Comparison of ENCODE assay signal across 26 mouse cellular contexts in the genomic region with DNA sequence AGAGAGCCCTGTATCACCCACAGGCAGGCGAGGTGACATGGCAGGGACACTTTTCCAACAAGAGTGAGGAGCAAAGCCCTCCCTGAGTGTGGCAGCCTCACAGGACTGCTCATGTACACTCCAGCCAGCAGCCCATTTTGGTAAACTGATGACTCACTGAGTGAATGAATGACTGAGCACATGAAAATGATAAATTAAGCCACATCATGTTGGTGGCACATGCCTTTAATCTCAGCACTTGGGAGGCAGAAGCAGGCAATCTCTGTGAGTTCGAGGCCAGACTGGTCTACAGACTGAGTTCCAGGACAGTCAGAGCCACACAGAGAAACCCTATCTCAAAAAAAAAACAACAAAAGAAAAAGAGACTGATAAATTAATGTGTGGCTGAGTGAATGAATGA. TPM values are rescaled to one million over a fixed set of nuclear protein-coding genes. Genes with fewer than 3 reads are reported as not detected.
DNase-seq lines count a peak whose midpoint lies in the region; ATAC-seq and TF ChIP-seq lines count a peak whose summit lies in the region.
"Had no signal": no experiment of that assay in that cellular context is flagged by ENCODE, and none has a peak within 500 bp of the region (broad histone marks: within the 10 kb centered on the region; RNA-seq: fewer than 3 reads in every experiment).

No protein-coding gene starts in this region.

- no peak overlapping the region for H3K9ac ChIP-seq in heart, adult 2 months (ENCODE audit: low read depth, low read length)
- H3K9ac ChIP-seq in heart, postnatal 0 days (replicated peaks; ENCODE audit: low read depth, low read length), result no peak overlapping the region
- H3K9ac ChIP-seq in kidney, postnatal 0 days (ENCODE audit: low read depth, low read length), result no peak overlapping the region
- H3K9ac ChIP-seq: embryonic facial prominence, embryonic 15.5 days; forebrain, postnatal 0 days; hindbrain, embryonic 14.5 days; limb, embryonic 15.5 days had no signal

- no peaks in the 10 kb centered on the region for H3K36me3 ChIP-seq in heart, adult 2 months (ENCODE audit: control insufficient read depth, insufficient read depth, low read length)
- no peaks in the 10 kb centered on the region for H3K36me3 ChIP-seq in heart, postnatal 0 days (replicated peaks; ENCODE audit: control insufficient read depth, insufficient read depth, low read length)
- no peaks in the 10 kb centered on the region for H3K36me3 ChIP-seq in kidney, postnatal 0 days (ENCODE audit: insufficient read depth, low read length)
- H3K36me3 ChIP-seq: embryonic facial prominence, embryonic 15.5 days; limb, embryonic 15.5 days; midbrain, embryonic 10.5 days had no signal

- TF ChIP-seq EP300 in heart, adult 2 months (IDR thresholded peaks at IDR 0.05; ENCODE audit: insufficient read depth, low read depth, low read length), result no peak
- no peak for TF ChIP-seq EP300 in heart, postnatal 0 days (IDR thresholded peaks at IDR 0.05; ENCODE audit: low read depth)

- intact Hi-C loops in heart, adult 2 months (cut with DNase I), result no loop called here
- intact Hi-C loops in heart, postnatal 25 days (cut with DNase I), result no loop called here

- H3K9me3 ChIP-seq in heart, postnatal 0 days (replicated peaks; ENCODE audit: control insufficient read depth, low read length), result no peaks in the 10 kb centered on the region
- no peaks in the 10 kb centered on the region; the same call in 1 of the 2 replicates for H3K9me3 ChIP-seq in kidney, postnatal 0 days (replicated peaks; ENCODE audit: low read length)
- H3K9me3 ChIP-seq: embryonic facial prominence, embryonic 15.5 days; limb, embryonic 15.5 days had no signal

- no peak overlapping the region for H3K4me3 ChIP-seq in heart, adult 2 months
- no peak overlapping the region for H3K4me3 ChIP-seq in heart, postnatal 0 days (ENCODE audit: low read depth, low read length)
- H3K4me3 ChIP-seq in kidney, postnatal 0 days (replicated peaks; ENCODE audit: low read depth, low read length), result no peak overlapping the region
- no peak overlapping the region for H3K4me3 ChIP-seq in brown adipose tissue, adult 24 weeks (ENCODE audit: insufficient read depth, low read depth, low read length)
- H3K4me3 ChIP-seq: embryonic facial prominence, embryonic 15.5 days; limb, embryonic 15.5 days; midbrain, embryonic 10.5 days had no signal

- H3K79me2 ChIP-seq in heart, adult 2 months (replicated peaks; ENCODE audit: control insufficient read depth, insufficient read depth, low read length), result no peaks in the 10 kb centered on the region

- H3K4me1 ChIP-seq in heart, adult 2 months (ENCODE audit: control insufficient read depth, insufficient read depth, low read length), result peaks cover 8% of the 10 kb centered on the region
- H3K4me1 ChIP-seq in heart, postnatal 0 days (ENCODE audit: control insufficient read depth, insufficient read depth), result 0 out of 2 replicates have a peak, but pooled peaks cover 3% of the 10 kb centered on the region
- no peaks in the 10 kb centered on the region for H3K4me1 ChIP-seq in kidney, postnatal 0 days (replicated peaks; ENCODE audit: insufficient read depth, low read length)
- H3K4me1 ChIP-seq in brown adipose tissue, adult 24 weeks (ENCODE audit: control insufficient read depth, insufficient read depth, insufficient read length, low read length), result no peaks in the 10 kb centered on the region; the same call in 1 of the 2 replicates
- H3K4me1 ChIP-seq: embryonic facial prominence, embryonic 15.5 days had no signal

- TF ChIP-seq POLR2A in heart, adult 2 months (IDR thresholded peaks at IDR 0.05; ENCODE audit: insufficient read depth, low read depth, low read length), result no peak

- H3K27ac ChIP-seq in heart, adult 2 months, result peak overlapping the region; percentile 85
- peak overlapping the region; percentile 67 for H3K27ac ChIP-seq in heart, postnatal 0 days (ENCODE audit: low read depth)
- peak overlapping the region; percentile 79 for H3K27ac ChIP-seq in kidney, postnatal 0 days
- H3K27ac ChIP-seq in brown adipose tissue, adult 24 weeks (replicated peaks; ENCODE audit: low read depth, low read length), result peak overlapping the region; percentile 75
- H3K27ac ChIP-seq: embryonic facial prominence, embryonic 15.5 days; hindbrain, embryonic 14.5 days; limb, embryonic 15.5 days; macrophage; midbrain, embryonic 10.5 days had no signal

- H3K27me3 ChIP-seq in heart, adult 2 months (ENCODE audit: control insufficient read depth, insufficient read depth, low read length), result no peaks in the 10 kb centered on the region
- H3K27me3 ChIP-seq in heart, postnatal 0 days (ENCODE audit: control insufficient read depth, insufficient read depth, low read length), result no peaks in the 10 kb centered on the region
- H3K27me3 ChIP-seq in kidney, postnatal 0 days (ENCODE audit: insufficient read depth, low read length), result no peaks in the 10 kb centered on the region
- H3K27me3 ChIP-seq: embryonic facial prominence, embryonic 15.5 days; limb, embryonic 15.5 days had no signal

- ATAC-seq in heart, postnatal 0 days (ENCODE audit: insufficient read depth, low read depth), result no peak
- ATAC-seq in kidney, postnatal 0 days (replicated peaks; ENCODE audit: low FRiP score, low read depth), result no peak
- ATAC-seq: CD4-positive, CD25-positive, alpha-beta regulatory T cell, adult 4 months; forebrain, postnatal 0 days had no signal

- H3K4me2 ChIP-seq in heart, postnatal 0 days (ENCODE audit: low read depth, low read length), result no peak overlapping the region
- no peak overlapping the region for H3K4me2 ChIP-seq in kidney, postnatal 0 days (ENCODE audit: low read length)
- H3K4me2 ChIP-seq: embryonic facial prominence, embryonic 15.5 days; hindbrain, embryonic 14.5 days; limb, embryonic 15.5 days had no signal

- no peak for TF ChIP-seq CTCF in heart, adult 2 months (IDR thresholded peaks at IDR 0.05)
- TF ChIP-seq CTCF in heart, postnatal 0 days (IDR thresholded peaks at IDR 0.05; ENCODE audit: low read depth), result no peak
- no peak for TF ChIP-seq CTCF in kidney, postnatal 0 days (IDR thresholded peaks at IDR 0.05; ENCODE audit: low read depth)

- no peak for DNase-seq in heart, adult 2 months
- no peak for DNase-seq in heart, postnatal 25 days (ENCODE audit: low spot score)
- no peak for DNase-seq in heart, postnatal 0 days (ENCODE audit: low spot score)
- no peak for DNase-seq in heart, adult 8-10 months (ENCODE audit: low spot score)
- no peak for DNase-seq in kidney, postnatal 0 days (ENCODE audit: low spot score)
- no peak for DNase-seq in kidney, adult 11 months
- no peak for DNase-seq in yolk sac, embryonic 10.5 days (ENCODE audit: low spot score)
- DNase-seq: cerebellum, adult 11-12 months; cerebellum, postnatal 14 days; forebrain, postnatal 0 days; layer of hippocampus, postnatal 36 days; right cerebral cortex, postnatal 14 days; spleen, adult 18-20 months; thymus, postnatal 36 days had no signal

- WGBS in heart, adult 2 months, result 39% methylated on average over 2 of the region's 2 CpGs
- 43% methylated on average over 2 of the region's 2 CpGs for WGBS in heart, postnatal 0 days
- 86% methylated on average over 2 of the region's 2 CpGs for WGBS in kidney, postnatal 0 days

RNA-seq across cellular contexts. Expression of a gene that starts 5.1 kb away (rescaled TPM):
- total RNA-seq in heart, adult 2 months (2021), result 10 to 100 TPM; 25.9 to 33.8 TPM
- polyA plus RNA-seq in heart, adult 2 months (2012; rRNA removed), result 87.9 and 92.7 TPM in 2 replicates
- total RNA-seq in heart, postnatal 25 days (2021), result 10 to 100 TPM; 34.9 to 36.9 TPM
- 38.5 and 65.3 TPM in 2 replicates for total RNA-seq in heart, postnatal 0 days (2014; rRNA removed; ENCODE audit: low replicate concordance)
- polyA plus RNA-seq in heart, postnatal 0 days (2015; fragmentation: Nextera tagmentation; extraction: Ambion mirVana), result 19.1 and 22.7 TPM in 2 replicates
- 10 to 100 TPM; 27.3 to 35.7 (median 30.7) TPM for total RNA-seq in heart, adult 8-10 months (2022)
- polyA plus RNA-seq in kidney, postnatal 0 days (2015; fragmentation: Nextera tagmentation; extraction: Ambion mirVana), result 28.3 and 28.7 TPM in 2 replicates
- polyA plus RNA-seq in brown adipose tissue, adult 24 weeks (2012; ENCODE audit: insufficient read depth, insufficient read length, missing spikeins), result 6.9 and 9.5 TPM in 2 replicates

RNA-seq across cellular contexts. Expression of a gene that starts 22.2 kb away (rescaled TPM):
- total RNA-seq in heart, adult 2 months (2021), result not detected
- polyA plus RNA-seq in heart, adult 2 months (2012; rRNA removed), result 0.41 and 2.4 TPM in 2 replicates
- total RNA-seq in heart, postnatal 25 days (2021), result not detected
- not detected in 2 replicates for total RNA-seq in heart, postnatal 0 days (2014; rRNA removed; ENCODE audit: low replicate concordance)
- polyA plus RNA-seq in heart, postnatal 0 days (2015; fragmentation: Nextera tagmentation; extraction: Ambion mirVana), result 0.55 and 0.69 TPM in 2 replicates
- total RNA-seq in heart, adult 8-10 months (2022), result under 1 TPM in 1 of 4 experiments, not detected in 3; 0.38 TPM
- polyA plus RNA-seq in kidney, postnatal 0 days (2015; fragmentation: Nextera tagmentation; extraction: Ambion mirVana), result 5.6 and 6.1 TPM in 2 replicates
- 54.2 and 167 TPM in 2 replicates for polyA plus RNA-seq in brown adipose tissue, adult 24 weeks (2012; ENCODE audit: insufficient read depth, insufficient read length, missing spikeins)
- total RNA-seq: ES-E14; forebrain, postnatal 0 days; layer of hippocampus, postnatal 36 days; left cerebral cortex, postnatal 36 days; midbrain, postnatal 0 days; neutrophil, adult 5-6 weeks had no signal
- polyA plus RNA-seq: brain, embryonic 14.5 days; CD4-positive, CD25-positive, alpha-beta regulatory T cell, adult 4 months; macrophage had no signal

RNA-seq across cellular contexts. Expression of a gene that starts 59.0 kb away (rescaled TPM):
- 10 to 100 TPM; 57.3 to 62.9 TPM for total RNA-seq in heart, adult 2 months (2021)
- polyA plus RNA-seq in heart, adult 2 months (2012; rRNA removed), result 45.3 and 52.7 TPM in 2 replicates
- 10 to 100 TPM; 52.5 to 58.0 TPM for total RNA-seq in heart, postnatal 25 days (2021)
- total RNA-seq in heart, postnatal 0 days (2014; rRNA removed; ENCODE audit: low replicate concordance), result 78.5 and 92.4 TPM in 2 replicates
- polyA plus RNA-seq in heart, postnatal 0 days (2015; fragmentation: Nextera tagmentation; extraction: Ambion mirVana), result 10.3 and 10.9 TPM in 2 replicates
- 10 to 100 TPM; 64.2 to 67.2 (median 65.6) TPM for total RNA-seq in heart, adult 8-10 months (2022)
- 10.1 and 10.3 TPM in 2 replicates for polyA plus RNA-seq in kidney, postnatal 0 days (2015; fragmentation: Nextera tagmentation; extraction: Ambion mirVana)
- polyA plus RNA-seq in brown adipose tissue, adult 24 weeks (2012; ENCODE audit: insufficient read depth, insufficient read length, missing spikeins), result 19.7 and 29.7 TPM in 2 replicates
- polyA plus RNA-seq: CD4-positive, CD25-positive, alpha-beta regulatory T cell, adult 4 months had no signal
